Mouse (Mus musculus) B cell, adult 67 days (primary cell): Measurements from ENCODE around the gene Nbeal1. TPM values are rescaled to one million over a fixed set of nuclear protein-coding genes. Genes with fewer than 3 reads are reported as not detected.

Source experiments
- total RNA-seq, 2 experiments: library from RNA; stranded (reverse); gene quantifications; 4 replicates each; pipeline ENCODE4 v1.2.4; 2023

The Nbeal1 gene
- 10 to 100 TPM; 41.6 to 49.7 TPM for total RNA-seq

GRCm38 (mm10) chr1:60179932-60180783 lies at the start of gene Nbeal1:
Nbeal1 (plus strand) TSS chr1:60180599.

DNA sequence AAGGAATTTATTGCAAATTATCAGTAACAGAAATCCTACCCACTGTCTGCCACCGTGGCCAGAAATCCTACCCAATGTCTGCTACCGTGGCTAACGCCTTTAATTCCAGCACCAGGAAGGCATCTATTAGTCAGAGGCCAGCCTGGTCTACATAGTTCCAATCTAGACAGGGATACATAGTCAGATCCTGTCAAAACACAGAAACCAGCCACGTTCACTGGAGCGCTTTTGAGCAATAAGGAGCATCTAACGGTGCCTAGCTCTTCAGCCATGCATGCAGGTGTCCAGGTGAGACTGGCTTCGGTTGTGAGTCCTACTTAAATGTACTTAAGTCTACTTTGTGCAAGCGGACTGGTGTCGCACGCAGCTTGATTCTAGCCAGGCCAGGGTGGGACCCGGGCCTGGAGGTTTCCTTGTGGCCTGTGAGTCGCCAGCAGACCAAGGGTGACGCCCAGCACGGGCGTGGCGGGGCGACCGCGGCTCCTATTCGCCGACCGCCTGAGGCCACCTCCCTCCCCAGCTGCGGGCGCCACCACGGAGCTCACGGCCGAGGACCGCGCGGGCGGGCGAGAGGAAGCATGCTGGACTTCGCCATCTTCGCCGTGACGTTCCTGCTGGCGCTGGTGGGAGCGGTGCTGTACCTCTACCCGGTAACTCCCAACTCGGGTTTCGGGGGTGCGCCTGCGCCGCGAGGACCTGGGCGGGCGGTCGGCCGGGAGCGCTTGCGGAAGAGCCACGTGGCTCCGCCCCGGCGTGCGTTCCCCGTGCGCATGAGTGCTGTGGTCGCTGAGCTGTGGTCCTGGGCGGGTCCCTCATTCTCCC lies 162.6 kb downstream of the Nbeal1 start, which contains the start of gene Cyp20a1:
Cyp20a1 (plus strand) TSS at position 516 of the 822 bp plus-strand sequence.

Other genes with a start within 250 kb of the Nbeal1 start
- 1 to 10 TPM in 1 of 2 experiments, under 1 TPM in 1; 0.87 to 1.1 TPM for gene Ica1l, start 137.4 kb upstream of the Nbeal1 start, total RNA-seq
- gene Carf, start 82.4 kb upstream of the Nbeal1 start, total RNA-seq: 10 to 100 TPM; 10.5 to 19.9 TPM
- gene Wdr12, start 82.0 kb upstream of the Nbeal1 start, total RNA-seq: 10 to 100 TPM; 27.8 to 28.0 TPM
- gene Cyp20a1, start 162.7 kb downstream of the Nbeal1 start, total RNA-seq: 10 to 100 TPM; 10.6 to 12.0 TPM
- 1 to 10 TPM; 4.5 to 7.5 TPM for gene Abi2, start 229.0 kb downstream of the Nbeal1 start, total RNA-seq